Mouse (Mus musculus) intestine, embryonic 16.5 days (tissue): ENCODE data around the gene Elk3. TPM values are rescaled to one million over a fixed set of nuclear protein-coding genes. Genes with fewer than 3 reads are reported as not detected.
A peak's percentile ranks its signal among the peaks of the same experiment; 100 is the strongest.

Experiments
- ATAC-seq: fragments of 200-750 bp; cut with Nextera tagmentation; 2 replicates; pipeline ENCODE4 v1.8.0; 2017; ENCODE audit warnings: moderate TSS enrichment, moderate library complexity
- H3K27ac ChIP-seq: fragments of 300-500 bp; sonication (generic); 2 replicates; pipeline ENCODE4 v1.5.1; 2014; ENCODE audit warnings: mild to moderate bottlenecking, low read length
- H3K27me3 ChIP-seq: fragments of 300-500 bp; sonication (generic); replicated peaks from 2 replicates; pipeline ENCODE4 v1.6.1; 2014; ENCODE audit warnings: low read length, control low read depth, mixed read lengths; ENCODE audit not compliant: control insufficient read depth, insufficient read depth
- H3K36me3 ChIP-seq: fragments of 300-500 bp; sonication (generic); 2 replicates; pipeline ENCODE4 v1.6.1; 2014; ENCODE audit warnings: low read length, control low read depth; ENCODE audit not compliant: control insufficient read depth, insufficient read depth
- H3K4me1 ChIP-seq: fragments of 300-500 bp; sonication (generic); 2 replicates; pipeline ENCODE4 v1.6.1; 2014; ENCODE audit warnings: low read length, control low read depth, mixed read lengths; ENCODE audit not compliant: control insufficient read depth, insufficient read depth
- H3K4me2 ChIP-seq: fragments of 300-500 bp; sonication (generic); 2 replicates; pipeline ENCODE4 v1.6.1; 2014; ENCODE audit warnings: low read depth, low read length, control low read depth
- H3K4me3 ChIP-seq: fragments of 300-500 bp; sonication (generic); 2 replicates; pipeline ENCODE4 v1.5.1; 2014; ENCODE audit warnings: mild to moderate bottlenecking, low read length
- H3K9ac ChIP-seq: fragments of 300-500 bp; sonication (generic); 2 replicates; pipeline ENCODE4 v1.6.1; 2014; ENCODE audit warnings: low read depth, low read length
- H3K9me3 ChIP-seq: fragments of 300-500 bp; sonication (generic); 2 replicates; pipeline ENCODE4 v1.6.1; 2016; ENCODE audit warnings: low read length, control low read depth; ENCODE audit not compliant: control insufficient read depth
- WGBS: fragments of 180-500 bp; shearing (Covaris S2); extraction: QIAGEN DNeasy Blood & Tissue Kit; methylation state at CpG from one replicate; pipeline ENCODE4 v1.1.7; 2014; 5-methylcytosine and 5-hydroxymethylcytosine counted together
- polyA plus RNA-seq: library from polyadenylated mRNA; unstranded; fragments of >200 nt; fragmentation: Nextera tagmentation; extraction: Ambion mirVana; gene quantifications from 2 replicates; pipeline ENCODE4 v1.2.1, GENCODE M21; 2015

The Elk3 gene
- polyA plus RNA-seq, 1 experiment from 2014 or later: 14.6 TPM

- Histone ChIP-seq H3K4me3 (0 out of 2 replicates have a peak overlapping the region, but pooled peaks have one; percentile 43), H3K9ac (peak overlapping the region; percentile 51)
Measured at GRCm38 (mm10) chr10:93276857-93277256, 34.1 kb downstream of the Elk3 start.

GRCm38 (mm10) chr10:93276349-93276763 lies 34.6 kb downstream of the Elk3 start:
- H3K4me1 ChIP-seq: peaks cover 16% of the 10 kb centered on the region
- H3K9me3 ChIP-seq: no peaks in the 10 kb centered on the region
- H3K36me3 ChIP-seq: no peaks in the 10 kb centered on the region
- ATAC-seq: peak; percentile 75
- peak overlapping the region; percentile 46 for H3K4me2 ChIP-seq
- no peak overlapping the region; the same call in 1 of the 2 replicates for H3K27ac ChIP-seq
- H3K9ac ChIP-seq: peak overlapping the region; percentile 51
- H3K27me3 ChIP-seq: no peaks in the 10 kb centered on the region
- H3K4me3 ChIP-seq: peak overlapping the region; percentile 43
- 12% methylated on average over 16 of the region's 16 CpGs for WGBS

More at GRCm38 (mm10) chr10:93276857-93277256, 34.1 kb downstream of the Elk3 start:
- ATAC-seq: no peak
- Histone ChIP-seq H3K4me2 (peak overlapping the region; percentile 46; the same call in 1 of the 2 replicates), H3K27me3 (no peaks in the 10 kb centered on the region), H3K27ac (no peak overlapping the region), H3K36me3 (no peaks in the 10 kb centered on the region), H3K9me3 (no peaks in the 10 kb centered on the region), H3K4me1 (peaks cover 16% of the 10 kb centered on the region)
- 50% methylated on average over 9 of the region's 9 CpGs for WGBS

GRCm38 (mm10) chr10:93275212-93276136 lies 35.5 kb downstream of the Elk3 start:
- Histone ChIP-seq H3K9ac (0 out of 2 replicates have a peak overlapping the region, but pooled peaks have one; percentile 31), H3K27me3 (no peaks in the 10 kb centered on the region), H3K36me3 (no peaks in the 10 kb centered on the region), H3K27ac (peak overlapping the region; percentile 27; the same call in 1 of the 2 replicates), H3K4me3 (peak overlapping the region; percentile 43), H3K4me1 (peaks cover 16% of the 10 kb centered on the region), H3K9me3 (no peaks in the 10 kb centered on the region), H3K4me2 (peak overlapping the region; percentile 46; the same call in 1 of the 2 replicates)
- peak; percentile 63 for ATAC-seq
- WGBS: 44% methylated on average over 25 of the region's 25 CpGs

- H3K4me1 ChIP-seq: peaks cover 22% of the 10 kb centered on the region
- H3K9ac ChIP-seq: no peak overlapping the region
- 60% methylated on average over 2 of the region's 2 CpGs for WGBS
- H3K27ac ChIP-seq: no peak overlapping the region
- ATAC-seq: no peak
- H3K36me3 ChIP-seq: no peaks in the 10 kb centered on the region
- H3K4me3 ChIP-seq: no peak overlapping the region
- H3K27me3 ChIP-seq: no peaks in the 10 kb centered on the region
- H3K9me3 ChIP-seq: no peaks in the 10 kb centered on the region
- no peak overlapping the region for H3K4me2 ChIP-seq
Measured at GRCm38 (mm10) chr10:93274277-93274696, 36.6 kb downstream of the Elk3 start.

- no peak overlapping the region for H3K27ac ChIP-seq
Measured at GRCm38 (mm10) chr10:93272986-93273982, 37.7 kb downstream of the Elk3 start.

GRCm38 (mm10) chr10:93271831-93272230 lies 39.1 kb downstream of the Elk3 start:
- Histone ChIP-seq H3K4me3 (no peak overlapping the region), H3K4me2 (no peak overlapping the region), H3K36me3 (no peaks in the 10 kb centered on the region), H3K4me1 (peaks cover 20% of the 10 kb centered on the region), H3K9me3 (no peaks in the 10 kb centered on the region), H3K27ac (no peak overlapping the region), H3K27me3 (no peaks in the 10 kb centered on the region), H3K9ac (no peak overlapping the region)
- WGBS: 83% methylated on average over 7 of the region's 7 CpGs
- ATAC-seq: no peak

More at GRCm38 (mm10) chr10:93272986-93273982, 37.7 kb downstream of the Elk3 start:
- 0 out of 2 replicates have a peak, but pooled peaks have one; percentile 37 for ATAC-seq
- Histone ChIP-seq H3K36me3 (no peaks in the 10 kb centered on the region), H3K4me3 (no peak overlapping the region), H3K4me2 (no peak overlapping the region), H3K9me3 (no peaks in the 10 kb centered on the region), H3K4me1 (peaks cover 22% of the 10 kb centered on the region), H3K9ac (no peak overlapping the region), H3K27me3 (no peaks in the 10 kb centered on the region)
- 80% methylated on average over 14 of the region's 14 CpGs for WGBS

GRCm38 (mm10) chr10:93270889-93271460 lies 40.0 kb downstream of the Elk3 start:
- Histone ChIP-seq H3K9ac (no peak overlapping the region), H3K27ac (no peak overlapping the region), H3K36me3 (no peaks in the 10 kb centered on the region), H3K4me3 (no peak overlapping the region), H3K27me3 (no peaks in the 10 kb centered on the region), H3K4me2 (no peak overlapping the region), H3K4me1 (peaks cover 16% of the 10 kb centered on the region), H3K9me3 (no peaks in the 10 kb centered on the region)
- ATAC-seq: no peak
- 87% methylated on average over 6 of the region's 6 CpGs for WGBS

GRCm38 (mm10) chr10:93269744-93270143 lies 41.2 kb downstream of the Elk3 start:
- no peak for ATAC-seq
- H3K27ac ChIP-seq: peak overlapping the region; percentile 38

More at GRCm38 (mm10) chr10:93269744-93270143, 41.2 kb downstream of the Elk3 start:
- 44% methylated on average over 4 of the region's 4 CpGs for WGBS
- Histone ChIP-seq H3K27me3 (no peaks in the 10 kb centered on the region), H3K4me3 (no peak overlapping the region), H3K4me1 (peaks cover 11% of the 10 kb centered on the region), H3K4me2 (no peak overlapping the region), H3K36me3 (no peaks in the 10 kb centered on the region), H3K9ac (peak overlapping the region; percentile 12; the same call in 1 of the 2 replicates), H3K9me3 (no peaks in the 10 kb centered on the region)
